Mouse (Mus musculus) limb, embryonic 14.5 days (tissue): ENCODE results near the gene Inhbe. TPM values are rescaled to one million over a fixed set of nuclear protein-coding genes. Genes with fewer than 3 reads are reported as not detected.

ENCODE experiments used
- ATAC-seq: fragments of 200-750 bp; cut with Nextera tagmentation; 2 replicates; pipeline ENCODE4 v1.8.0; 2017; ENCODE audit warnings: low read depth, moderate number of reproducible peaks, moderate TSS enrichment; ENCODE audit not compliant: low FRiP score
- DNase-seq: peaks from one replicate; pipeline ENCODE4 v3.0.0-alpha.2; 2015; ENCODE audit warnings: low spot score
- H3K27ac ChIP-seq: fragments of 300-500 bp; sonication (generic); replicated peaks from 2 replicates; pipeline ENCODE4 v1.5.1; 2014; ENCODE audit warnings: low read depth, mild to moderate bottlenecking, low read length, moderate library complexity, mixed read lengths
- H3K27me3 ChIP-seq: fragments of 300-500 bp; sonication (generic); 2 replicates; pipeline ENCODE4 v1.6.1; 2014; ENCODE audit warnings: low read length, mixed read lengths; ENCODE audit not compliant: control insufficient read depth, insufficient read depth
- H3K36me3 ChIP-seq: fragments of 300-500 bp; sonication (generic); 2 replicates; pipeline ENCODE4 v1.6.1; 2014; ENCODE audit warnings: mild to moderate bottlenecking, low read length, moderate library complexity, mixed read lengths; ENCODE audit not compliant: control insufficient read depth, insufficient read depth
- H3K4me1 ChIP-seq: fragments of 300-500 bp; sonication (generic); 2 replicates; pipeline ENCODE4 v1.6.1; 2014; ENCODE audit warnings: antibody characterized with exemption, low read length, mixed read lengths; ENCODE audit not compliant: control insufficient read depth, insufficient read depth
- H3K4me2 ChIP-seq: fragments of 300-500 bp; sonication (generic); replicated peaks from 2 replicates; pipeline ENCODE4 v1.6.1; 2014; ENCODE audit warnings: low read depth, mild to moderate bottlenecking, low read length, moderate library complexity; ENCODE audit not compliant: severe bottlenecking
- H3K4me3 ChIP-seq: fragments of 300-500 bp; sonication (generic); replicated peaks from 2 replicates; pipeline ENCODE4 v1.5.1; 2014; ENCODE audit warnings: low read length
- H3K9ac ChIP-seq: fragments of 300-500 bp; sonication (generic); 2 replicates; pipeline ENCODE4 v1.6.1; 2014; ENCODE audit warnings: mild to moderate bottlenecking, low read depth, low read length, moderate library complexity; ENCODE audit not compliant: severe bottlenecking
- H3K9me3 ChIP-seq: fragments of 300-500 bp; sonication (generic); 2 replicates; pipeline ENCODE4 v1.6.1; 2016; ENCODE audit warnings: low read length; ENCODE audit not compliant: control insufficient read depth
- POLR2A ChIP-seq: fragments of 200-500 bp; IDR thresholded peaks from 2 replicates; pipeline ENCODE4 v1.8.0; 2012; ENCODE audit warnings: inconsistent platforms, mild to moderate bottlenecking, moderate library complexity, borderline replicate concordance; ENCODE audit not compliant: insufficient read depth, insufficient read length; ENCODE audit errors: extremely low read depth
- WGBS: fragments of 180-500 bp; shearing (Covaris S2); extraction: QIAGEN DNeasy Blood & Tissue Kit; methylation state at CpG from one replicate; pipeline ENCODE4 v1.1.7; 2014; 5-methylcytosine and 5-hydroxymethylcytosine counted together
- polyA plus RNA-seq, 2 experiments: library from polyadenylated mRNA; depleted of rRNA in 1 of 2; stranded (reverse) in 1 of 2; unstranded in 1 of 2; fragments of >200 nt; fragmentation: Nextera tagmentation in 1 of 2; extraction: Ambion mirVana in 1 of 2; gene quantifications; 2 replicates each; pipeline versions ENCODE4 v1.2.1 to v1.2.3; 2012 to 2014

The Inhbe gene
- polyA plus RNA-seq, 2 experiments: not detected

- DNase-seq (no peak), ATAC-seq (0 out of 2 replicates have a peak, but pooled peaks have one; percentile 14)
- Histone ChIP-seq H3K27ac (no peak overlapping the region), H3K4me3 (peak overlapping the region; percentile 52), H3K4me2 (peak overlapping the region; percentile 96), H3K27me3 (peaks cover 23% of the 10 kb centered on the region), H3K4me1 (peaks cover 8% of the 10 kb centered on the region; the same call in 1 of the 2 replicates), H3K9ac (peak overlapping the region; percentile 67), H3K36me3 (peaks cover 16% of the 10 kb centered on the region), H3K9me3 (no peaks in the 10 kb centered on the region)
- no peak for TF ChIP-seq POLR2A
- WGBS: under 1% methylated on average over 48 of the region's 54 CpGs
Observed at GRCm38 (mm10) chr10:127326017-127326801, 28.0 kb downstream of the Inhbe start.

- H3K27me3 ChIP-seq: peaks cover 23% of the 10 kb centered on the region
- H3K9ac ChIP-seq: peak overlapping the region; percentile 67; the same call in 1 of the 2 replicates
- WGBS: 17% methylated on average over 14 of the region's 14 CpGs
- peak overlapping the region; percentile 52 for H3K4me3 ChIP-seq
- H3K4me2 ChIP-seq: peak overlapping the region; percentile 96
- peaks cover 10% of the 10 kb centered on the region for H3K36me3 ChIP-seq
- no peak overlapping the region for H3K27ac ChIP-seq
- TF ChIP-seq POLR2A: no peak
- no peak for ATAC-seq
- no peak for DNase-seq
- H3K4me1 ChIP-seq: peaks cover 8% of the 10 kb centered on the region; the same call in 1 of the 2 replicates
- H3K9me3 ChIP-seq: no peaks in the 10 kb centered on the region
Observed at GRCm38 (mm10) chr10:127325454-127326016, 28.7 kb downstream of the Inhbe start.

- 5% methylated on average over 7 of the region's 7 CpGs for WGBS
- Histone ChIP-seq H3K9me3 (no peaks in the 10 kb centered on the region), H3K4me2 (no peak overlapping the region), H3K36me3 (no peaks in the 10 kb centered on the region; the same call in 1 of the 2 replicates), H3K4me3 (no peak overlapping the region), H3K9ac (no peak overlapping the region), H3K4me1 (peaks cover 8% of the 10 kb centered on the region; the same call in 1 of the 2 replicates), H3K27me3 (peaks cover 23% of the 10 kb centered on the region), H3K27ac (no peak overlapping the region)
- TF ChIP-seq POLR2A: no peak
- no peak for ATAC-seq
- DNase-seq: peak; percentile 56
Observed at GRCm38 (mm10) chr10:127324495-127324894, 29.7 kb downstream of the Inhbe start.

GRCm38 (mm10) chr10:127323131-127323855, 30.9 kb downstream of the Inhbe start:
- DNase-seq (no peak), ATAC-seq (no peak)
- H3K27me3 ChIP-seq: peaks cover 23% of the 10 kb centered on the region
- TF ChIP-seq POLR2A: no peak
- no peaks in the 10 kb centered on the region for H3K36me3 ChIP-seq
- H3K4me2 ChIP-seq: no peak overlapping the region
- H3K9ac ChIP-seq: no peak overlapping the region
- H3K27ac ChIP-seq: no peak overlapping the region
- no peak overlapping the region for H3K4me3 ChIP-seq
- WGBS: 74% methylated on average over 17 of the region's 17 CpGs
- H3K4me1 ChIP-seq: peaks cover 8% of the 10 kb centered on the region; the same call in 1 of the 2 replicates
- H3K9me3 ChIP-seq: no peaks in the 10 kb centered on the region

- DNase-seq (no peak), ATAC-seq (no peak)
- TF ChIP-seq POLR2A: no peak
- no peak overlapping the region for H3K9ac ChIP-seq
- H3K4me3 ChIP-seq: no peak overlapping the region
- H3K27me3 ChIP-seq: peaks cover 20% of the 10 kb centered on the region
- H3K4me1 ChIP-seq: peaks cover 8% of the 10 kb centered on the region; the same call in 1 of the 2 replicates
- no peak overlapping the region for H3K27ac ChIP-seq
- 63% methylated on average over 4 of the region's 4 CpGs for WGBS
- H3K9me3 ChIP-seq: no peaks in the 10 kb centered on the region
- no peak overlapping the region for H3K4me2 ChIP-seq
- H3K36me3 ChIP-seq: no peaks in the 10 kb centered on the region
Observed at GRCm38 (mm10) chr10:127322669-127323068, 31.5 kb downstream of the Inhbe start.
